Mouse (Mus musculus) lung, embryonic 14.5 days (tissue): ENCODE results near the gene Hist1h3d. TPM values are rescaled to one million over a fixed set of nuclear protein-coding genes. Genes with fewer than 3 reads are reported as not detected.

Source experiments
- ATAC-seq: fragments of 200-750 bp; cut with Nextera tagmentation; 2 replicates; pipeline ENCODE4 v1.8.0; 2017; ENCODE audit warnings: mild to moderate bottlenecking, moderate TSS enrichment, moderate library complexity; ENCODE audit not compliant: insufficient read depth
- DNase-seq: peaks from one replicate; pipeline ENCODE4 v3.0.0-alpha.2; 2015
- H3K27ac ChIP-seq: fragments of 300-500 bp; sonication (generic); 2 replicates; pipeline ENCODE4 v1.5.1; 2014; ENCODE audit warnings: low read depth, mild to moderate bottlenecking, moderate library complexity
- H3K27me3 ChIP-seq: fragments of 300-500 bp; sonication (generic); 2 replicates; pipeline ENCODE4 v1.6.1; 2014; ENCODE audit warnings: low read length, control low read depth; ENCODE audit not compliant: insufficient read depth
- H3K36me3 ChIP-seq: fragments of 300-500 bp; sonication (generic); 2 replicates; pipeline ENCODE4 v1.6.1; 2014; ENCODE audit warnings: control low read depth; ENCODE audit not compliant: insufficient read depth
- H3K4me1 ChIP-seq: fragments of 300-500 bp; sonication (generic); 2 replicates; pipeline ENCODE4 v1.6.1; 2014; ENCODE audit warnings: antibody characterized with exemption, control low read depth; ENCODE audit not compliant: insufficient read depth
- H3K4me2 ChIP-seq: fragments of 300-500 bp; sonication (generic); 2 replicates; pipeline ENCODE4 v1.6.1; 2014; ENCODE audit warnings: mild to moderate bottlenecking
- H3K4me3 ChIP-seq: fragments of 300-500 bp; sonication (generic); 2 replicates; pipeline ENCODE4 v1.5.1; 2014; ENCODE audit warnings: low read depth, low read length
- H3K9ac ChIP-seq: fragments of 300-500 bp; sonication (generic); 2 replicates; pipeline ENCODE4 v1.6.1; 2014
- H3K9me3 ChIP-seq: fragments of 300-500 bp; sonication (generic); 2 replicates; pipeline ENCODE4 v1.6.1; 2016; ENCODE audit warnings: low read depth, low read length, control low read depth
- CTCF ChIP-seq: IDR thresholded peaks from 2 replicates; pipeline ENCODE4 v1.5.1; 2016; ENCODE audit warnings: antibody characterized with exemption, low read depth
- WGBS: fragments of 180-500 bp; shearing (Covaris S2); extraction: QIAGEN DNeasy Blood & Tissue Kit; methylation state at CpG from one replicate; pipeline ENCODE4 v1.1.7; 2014; 5-methylcytosine and 5-hydroxymethylcytosine counted together
- polyA plus RNA-seq: library from polyadenylated mRNA; unstranded; fragments of >200 nt; fragmentation: Nextera tagmentation; extraction: Ambion mirVana; gene quantifications from 2 replicates; pipeline ENCODE4 v1.2.1, GENCODE M21; 2014

Gene Hist1h3d
- 10.0 and 13.9 TPM in 2 replicates for polyA plus RNA-seq

DNA sequence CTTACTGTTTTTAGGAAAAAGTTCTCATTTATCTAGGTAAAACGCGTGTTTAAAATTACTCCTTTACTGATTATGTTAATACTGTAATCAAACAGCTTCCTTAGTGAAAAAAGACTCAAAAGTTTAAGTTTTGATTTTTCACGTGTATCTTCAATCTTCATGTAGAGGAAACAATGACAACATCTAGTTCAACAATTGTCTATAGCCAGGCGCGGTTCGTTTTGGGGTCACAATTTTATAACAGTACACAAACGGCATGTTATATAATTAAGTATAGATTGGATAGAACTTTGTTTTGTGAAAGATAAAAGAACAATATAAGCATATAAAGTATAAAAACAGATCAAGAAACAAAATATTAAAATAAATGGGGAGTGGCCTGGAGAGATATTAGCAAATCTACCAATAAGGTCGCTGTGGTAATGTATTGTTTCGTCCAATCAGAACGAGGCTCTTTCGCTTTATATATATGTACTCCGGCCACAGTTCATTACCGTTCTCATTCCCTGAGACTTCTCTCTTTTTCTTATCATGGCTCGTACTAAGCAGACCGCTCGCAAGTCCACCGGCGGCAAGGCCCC lies at the start of gene Hist1h3d:
Gene Hist1h3d, plus strand, starts transcription at position 493 of the 581 bp plus-strand sequence.
- H3K9ac ChIP-seq = peak within 1 kb of the TSS; percentile 82
- H3K36me3 ChIP-seq = no peaks in the 10 kb centered on the region
- no peak for TF ChIP-seq CTCF
- peak within 1 kb of the TSS; percentile 45 for H3K4me3 ChIP-seq
- peak; percentile 56 for ATAC-seq
- peak; percentile 96 for DNase-seq
- WGBS = under 1% methylated on average over 18 of the region's 18 CpGs
- H3K27me3 ChIP-seq = no peaks in the 10 kb centered on the region
- H3K4me1 ChIP-seq = 0 out of 2 replicates have a peak, but pooled peaks cover 4% of the 10 kb centered on the region
- peak within 1 kb of the TSS; percentile 79 for H3K4me2 ChIP-seq
- peak within 1 kb of the TSS; percentile 97 for H3K27ac ChIP-seq
- H3K9me3 ChIP-seq = no peaks in the 10 kb centered on the region

DNA sequence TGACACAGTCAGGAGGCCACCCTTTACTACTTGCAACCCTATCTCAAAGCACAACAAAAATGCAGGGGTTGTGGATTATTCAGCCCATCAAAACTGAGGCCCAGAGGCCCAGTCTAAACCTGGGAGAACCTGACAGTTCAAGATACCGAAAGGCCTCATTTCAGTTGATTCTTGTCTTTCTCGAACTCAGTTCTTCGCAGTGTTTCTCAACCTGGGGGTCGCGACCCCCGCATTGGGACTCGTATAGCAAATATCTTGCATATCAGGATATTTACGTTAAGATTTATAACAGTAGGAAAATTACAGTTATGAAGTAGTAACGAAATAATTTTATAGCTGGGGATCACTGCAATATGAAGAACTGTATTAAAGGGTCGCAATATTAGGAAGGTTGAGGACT lies 49.7 kb upstream of the Hist1h3d start:
- peak overlapping the region; percentile 13; the same call in 1 of the 2 replicates for H3K9ac ChIP-seq
- 1% methylated on average over 10 of the region's 10 CpGs for WGBS
- 0 out of 2 replicates have a peak, but pooled peaks cover 10% of the 10 kb centered on the region for H3K4me1 ChIP-seq
- TF ChIP-seq CTCF = no peak
- H3K9me3 ChIP-seq = no peaks in the 10 kb centered on the region
- H3K4me2 ChIP-seq = peak overlapping the region; percentile 53
- no peaks in the 10 kb centered on the region for H3K27me3 ChIP-seq
- H3K36me3 ChIP-seq = no peaks in the 10 kb centered on the region
- DNase-seq (peak; percentile 74), ATAC-seq (no peak)
- peak overlapping the region; percentile 36 for H3K4me3 ChIP-seq
- no peak overlapping the region for H3K27ac ChIP-seq

DNA sequence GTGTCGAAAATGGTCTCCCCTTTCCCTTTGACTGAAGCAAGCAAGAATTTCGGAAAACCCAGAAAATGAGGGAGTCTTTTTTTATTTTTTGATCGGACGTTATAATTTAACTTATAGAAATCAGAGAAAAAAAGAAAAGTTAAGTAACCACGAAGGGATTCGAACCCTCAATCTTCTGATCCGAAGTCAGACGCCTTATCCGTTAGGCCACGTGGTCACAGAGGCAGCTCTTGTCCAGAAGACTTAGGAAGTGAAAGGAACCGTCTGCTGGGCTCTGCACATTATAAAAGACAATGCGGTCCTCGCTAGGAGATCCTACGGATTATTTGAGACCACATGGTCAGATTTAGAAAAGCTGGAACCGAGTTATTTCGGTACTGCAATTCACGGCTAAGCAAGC lies 49.3 kb upstream of the Hist1h3d start:
- peak overlapping the region; percentile 36 for H3K4me3 ChIP-seq
- TF ChIP-seq CTCF = no peak
- DNase-seq = peak; percentile 99
- peak overlapping the region; percentile 38 for H3K9ac ChIP-seq
- peak; percentile 28; the same call in 1 of the 2 replicates for ATAC-seq
- H3K27me3 ChIP-seq = no peaks in the 10 kb centered on the region
- H3K4me2 ChIP-seq = peak overlapping the region; percentile 53
- H3K27ac ChIP-seq = peak overlapping the region; percentile 48
- under 1% methylated on average over 17 of the region's 17 CpGs for WGBS
- H3K4me1 ChIP-seq = 0 out of 2 replicates have a peak, but pooled peaks cover 10% of the 10 kb centered on the region
- H3K36me3 ChIP-seq = no peaks in the 10 kb centered on the region
- no peaks in the 10 kb centered on the region for H3K9me3 ChIP-seq

DNA sequence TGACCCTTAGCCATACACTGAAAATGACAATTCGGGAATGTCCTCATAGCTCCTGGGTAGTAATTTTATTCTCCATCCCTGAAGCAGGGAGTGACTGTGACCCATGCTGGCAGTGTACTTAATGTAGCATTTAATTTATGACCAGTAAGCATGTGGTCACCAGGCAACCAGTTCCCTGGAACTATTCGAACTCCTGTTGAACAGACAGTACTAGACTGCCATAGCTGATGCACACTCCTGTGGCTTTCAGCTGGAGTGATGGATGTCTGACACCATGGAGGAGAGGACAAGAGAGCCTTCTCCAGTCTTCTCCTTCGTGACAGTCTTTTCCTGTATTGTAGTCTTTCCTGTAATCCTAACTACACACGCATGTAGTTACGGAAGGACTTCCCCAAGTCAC lies 46.6 kb upstream of the Hist1h3d start:
- Histone ChIP-seq H3K4me2 (peak overlapping the region; percentile 63), H3K36me3 (no peaks in the 10 kb centered on the region), H3K4me1 (peaks cover 19% of the 10 kb centered on the region; the same call in 1 of the 2 replicates), H3K9me3 (no peaks in the 10 kb centered on the region), H3K27ac (peak overlapping the region; percentile 19; the same call in 1 of the 2 replicates), H3K4me3 (no peak overlapping the region), H3K27me3 (no peaks in the 10 kb centered on the region), H3K9ac (no peak overlapping the region)
- no peak for TF ChIP-seq CTCF
- ATAC-seq (no peak), DNase-seq (no peak)
- WGBS = 67% methylated on average over 5 of the region's 5 CpGs

DNA sequence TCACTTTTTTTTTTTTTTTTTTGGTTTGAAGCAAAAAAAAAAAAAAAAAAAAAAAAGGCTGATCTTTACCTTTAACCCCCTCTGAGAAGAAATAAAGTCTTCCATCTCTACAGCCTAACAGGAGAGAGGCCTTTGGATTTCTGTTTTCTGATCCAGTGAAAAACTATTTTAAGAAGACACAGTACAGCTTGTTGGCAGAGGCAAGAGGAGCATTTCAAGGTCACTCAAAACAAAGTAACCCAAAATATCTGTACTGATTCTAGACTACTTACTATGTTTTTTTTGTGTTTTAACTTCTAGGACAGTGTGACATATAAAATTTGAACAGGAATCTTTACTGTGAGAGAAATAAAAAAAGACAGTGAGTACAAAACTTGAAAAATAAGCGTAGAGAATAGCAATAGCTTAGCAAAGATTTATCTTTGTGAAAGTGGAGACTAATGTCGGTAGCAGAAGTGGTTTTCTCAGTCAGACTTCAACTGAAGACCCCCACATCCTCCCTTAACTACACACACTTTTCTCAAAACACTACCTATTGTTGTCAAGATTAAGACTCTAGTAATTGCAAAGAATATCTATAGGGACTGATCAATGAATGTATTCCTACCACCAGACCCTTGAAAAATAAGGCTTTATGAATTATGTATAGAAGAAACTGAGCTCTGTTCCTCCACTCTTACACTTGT lies 45.9 kb upstream of the Hist1h3d start:
- H3K27ac ChIP-seq = peak overlapping the region; percentile 99
- H3K9me3 ChIP-seq = no peaks in the 10 kb centered on the region
- H3K4me2 ChIP-seq = peak overlapping the region; percentile 63
- peaks cover 19% of the 10 kb centered on the region; the same call in 1 of the 2 replicates for H3K4me1 ChIP-seq
- H3K4me3 ChIP-seq = peak overlapping the region; percentile 53
- H3K9ac ChIP-seq = peak overlapping the region; percentile 89
- no peaks in the 10 kb centered on the region for H3K27me3 ChIP-seq
- no peaks in the 10 kb centered on the region for H3K36me3 ChIP-seq
- no peak for ATAC-seq
- TF ChIP-seq CTCF = no peak
- peak; percentile 30 for DNase-seq
- WGBS = 10% methylated on average over 2 of the region's 2 CpGs

DNA sequence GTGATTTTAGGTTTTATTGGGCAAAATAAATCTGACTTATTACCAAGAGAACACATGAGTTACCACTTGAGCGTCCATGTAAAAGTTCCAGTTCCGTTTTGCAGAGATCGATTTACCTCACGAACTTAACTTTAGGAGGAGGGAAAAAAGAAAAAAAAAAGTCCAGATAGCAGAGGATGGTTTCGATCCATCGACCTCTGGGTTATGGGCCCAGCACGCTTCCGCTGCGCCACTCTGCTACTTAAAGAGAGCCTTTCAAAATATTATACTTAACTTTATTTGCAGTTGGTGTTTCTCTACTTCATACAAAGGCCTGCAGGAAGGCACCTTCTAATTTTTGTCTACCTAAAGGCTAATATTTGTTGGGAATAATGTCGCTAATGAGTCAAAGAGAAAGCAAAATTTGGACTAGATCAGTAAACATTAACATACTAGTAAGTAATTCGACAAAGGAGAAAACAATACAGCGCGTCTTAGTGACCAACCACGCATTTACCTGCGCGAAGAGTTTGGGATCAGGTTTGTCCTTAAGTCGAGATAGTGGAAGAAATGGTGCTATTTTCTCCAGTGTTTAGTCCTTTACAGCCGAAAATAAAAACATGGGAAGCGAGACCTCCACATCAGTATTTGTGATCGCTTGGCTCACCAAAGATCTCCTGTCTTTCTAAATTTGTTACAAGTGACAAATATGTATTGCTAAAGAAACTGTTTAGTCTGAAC lies 45.2 kb upstream of the Hist1h3d start:
- peak overlapping the region; percentile 63 for H3K4me2 ChIP-seq
- H3K9ac ChIP-seq = peak overlapping the region; percentile 89
- no peaks in the 10 kb centered on the region for H3K36me3 ChIP-seq
- peaks cover 19% of the 10 kb centered on the region; the same call in 1 of the 2 replicates for H3K4me1 ChIP-seq
- no peak for TF ChIP-seq CTCF
- DNase-seq (peak; percentile 85), ATAC-seq (no peak)
- under 1% methylated on average over 20 of the region's 20 CpGs for WGBS
- H3K4me3 ChIP-seq = peak overlapping the region; percentile 53
- H3K9me3 ChIP-seq = no peaks in the 10 kb centered on the region
- peak overlapping the region; percentile 99 for H3K27ac ChIP-seq
- H3K27me3 ChIP-seq = no peaks in the 10 kb centered on the region
